Mouse (Mus musculus): Measurements from ENCODE around the gene Slc44a2.

DNA sequence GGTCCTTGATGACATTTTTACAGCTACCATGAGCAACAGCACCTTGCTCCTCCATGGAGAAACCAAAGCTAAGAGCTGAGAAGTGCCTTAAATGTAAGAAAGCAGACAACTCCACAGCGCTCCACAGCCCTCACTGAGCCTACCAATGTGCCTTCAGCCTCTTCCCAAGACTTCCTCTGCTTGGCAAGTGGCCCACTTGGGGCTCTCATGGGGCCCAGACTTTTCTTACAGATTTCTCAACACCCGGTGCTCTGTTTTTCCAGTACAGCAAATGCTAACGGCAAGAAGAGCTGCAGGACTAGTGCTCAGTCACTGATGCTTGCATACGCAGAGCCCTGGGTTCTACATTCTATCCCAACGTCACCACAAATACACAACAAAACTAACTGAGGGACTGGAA is 42.7 kb upstream of the Slc44a2 start:
- TF ChIP-seq CTCF (IDR thresholded peaks at IDR 0.05; ENCODE audit: low read depth) (no peak), EP300 (IDR thresholded peaks at IDR 0.05; ENCODE audit: low read depth) (no peak)
